Mouse (Mus musculus) cerebellum, adult (tissue): ENCODE results near the gene Stfa1.
"Not testable (repeated sequence)": the region's sequence is repeated elsewhere in the genome, so short reads cannot be mapped to it uniquely, and the experiment has no call there.

ENCODE experiments used
- ATAC-seq: cut with Nextera tagmentation; 2 replicates; pipeline ENCODE4 v1.9.2; 2017; ENCODE audit warnings: mild to moderate bottlenecking, moderate library complexity, mixed read lengths; ENCODE audit not compliant: insufficient number of reproducible peaks, low FRiP score, low TSS enrichment

Stfa1 gene

DNA sequence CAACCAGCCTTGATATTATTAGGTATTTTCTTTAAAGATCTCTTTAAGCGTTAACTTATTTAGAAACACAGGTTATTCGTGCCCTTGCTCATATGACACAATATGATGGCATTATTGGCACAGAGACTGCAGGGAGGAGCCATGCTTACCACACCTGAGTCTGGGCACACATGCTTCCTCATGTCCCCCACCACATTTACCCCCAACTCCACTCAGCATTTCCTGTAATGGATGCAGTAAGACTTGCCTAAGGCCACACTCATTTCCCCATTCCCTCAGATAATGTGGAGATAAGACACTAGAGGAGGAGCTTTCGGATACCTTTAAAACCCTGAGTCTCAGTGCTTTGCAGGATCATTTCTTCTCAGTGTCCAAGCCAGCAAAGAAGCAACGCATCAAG lies at the start of gene Stfa1:
Gene Stfa1, plus strand, starts transcription at position 156 of the 400 bp plus-strand sequence.
- ATAC-seq: not testable (repeated sequence)

DNA sequence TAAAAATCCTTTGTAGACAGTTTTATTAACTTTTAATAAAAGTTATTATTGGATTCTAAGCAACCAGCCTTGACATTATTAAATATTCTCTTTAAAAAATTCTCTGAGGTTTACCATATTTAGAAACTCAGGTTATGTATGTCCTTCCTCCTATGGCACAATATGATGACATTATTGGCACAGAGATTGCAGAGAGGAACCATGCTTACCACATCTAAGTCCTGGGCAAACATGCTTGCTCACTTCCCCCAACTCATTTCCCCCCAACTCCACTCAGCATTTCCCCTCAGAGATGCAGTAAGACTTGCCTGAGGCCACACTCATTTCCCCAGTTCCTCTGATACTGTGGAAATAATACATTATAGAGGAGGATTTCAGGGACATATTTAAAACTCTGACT lies 16.2 kb upstream of the Stfa1 start:
- ATAC-seq: not testable (repeated sequence)

DNA sequence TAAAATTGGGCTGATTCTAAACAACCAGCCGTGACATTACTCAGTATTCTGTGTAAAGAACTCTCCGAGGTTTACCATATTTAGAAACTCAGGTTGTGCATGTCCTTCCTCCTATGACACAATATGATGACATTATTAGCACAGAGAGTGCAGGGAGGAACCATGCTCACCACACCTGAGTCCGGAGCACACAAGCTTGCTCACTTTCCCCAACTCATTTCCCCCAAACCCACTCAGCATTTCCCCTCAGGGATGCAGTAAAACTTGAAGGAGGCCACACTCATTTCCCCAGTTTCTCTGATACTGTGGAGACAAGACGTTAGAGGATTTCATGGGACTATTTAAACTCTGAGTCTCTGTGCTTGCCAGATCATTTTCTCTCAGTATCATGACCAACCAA lies 12.4 kb downstream of the Stfa1 start:
- no peak for ATAC-seq

DNA sequence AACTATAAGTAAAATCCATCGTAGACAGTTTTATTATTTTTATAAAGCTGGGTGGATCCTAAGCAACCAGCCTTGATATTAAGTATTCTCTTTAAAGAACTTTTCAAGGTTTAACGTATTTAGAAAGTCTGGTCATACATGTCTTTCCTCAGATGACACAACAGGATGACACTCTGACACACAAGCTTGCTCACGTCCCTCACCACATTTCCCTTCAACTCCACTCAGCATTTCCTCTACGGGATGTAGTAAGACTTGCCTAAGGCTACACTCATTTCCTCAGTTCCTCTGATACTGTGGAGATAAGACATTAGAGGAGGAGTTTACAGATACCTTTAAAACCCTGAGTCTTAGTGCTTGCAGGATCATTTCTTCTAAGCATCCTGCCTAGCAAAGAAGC lies 30.9 kb downstream of the Stfa1 start:
- ATAC-seq: no peak

DNA sequence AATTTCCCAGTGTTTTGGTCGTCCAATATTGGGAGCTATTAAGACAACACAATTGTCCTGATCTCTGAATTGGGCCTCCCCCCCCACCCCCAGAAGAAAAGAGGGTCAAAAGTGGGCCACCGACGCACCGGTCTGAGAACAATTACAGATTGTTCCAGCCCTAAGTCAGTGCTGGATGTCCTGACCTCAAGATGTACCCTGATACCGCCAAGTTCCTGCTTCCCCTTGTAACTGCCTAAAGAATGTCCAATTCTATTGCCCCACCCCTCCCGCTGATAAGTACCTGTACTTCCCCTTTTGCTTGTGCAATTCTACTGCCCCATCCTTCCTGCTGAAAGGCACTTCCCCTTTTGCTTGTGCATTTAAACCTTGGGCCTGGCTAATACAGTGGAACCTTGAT lies 39.4 kb downstream of the Stfa1 start:
- ATAC-seq: not testable (repeated sequence)

DNA sequence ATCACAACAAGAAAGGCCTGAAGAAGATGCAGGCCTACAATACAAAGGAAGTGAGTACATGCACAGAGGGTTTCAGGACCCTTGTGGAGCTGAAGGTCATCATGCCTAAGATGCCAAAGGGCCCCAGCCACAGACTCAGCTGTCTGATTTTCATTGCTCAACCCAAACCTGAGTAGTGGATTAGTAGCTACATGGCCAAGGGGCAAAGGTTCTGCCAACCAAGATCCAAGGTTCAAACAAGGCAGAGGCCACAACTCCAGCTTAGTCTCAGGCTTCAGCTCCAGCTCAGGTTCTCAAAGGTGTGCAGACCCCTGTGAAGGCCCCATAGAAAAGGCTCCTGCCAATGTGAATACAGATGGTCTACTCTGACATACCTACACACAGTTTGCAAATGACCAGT lies 42.5 kb downstream of the Stfa1 start:
- no peak for ATAC-seq

DNA sequence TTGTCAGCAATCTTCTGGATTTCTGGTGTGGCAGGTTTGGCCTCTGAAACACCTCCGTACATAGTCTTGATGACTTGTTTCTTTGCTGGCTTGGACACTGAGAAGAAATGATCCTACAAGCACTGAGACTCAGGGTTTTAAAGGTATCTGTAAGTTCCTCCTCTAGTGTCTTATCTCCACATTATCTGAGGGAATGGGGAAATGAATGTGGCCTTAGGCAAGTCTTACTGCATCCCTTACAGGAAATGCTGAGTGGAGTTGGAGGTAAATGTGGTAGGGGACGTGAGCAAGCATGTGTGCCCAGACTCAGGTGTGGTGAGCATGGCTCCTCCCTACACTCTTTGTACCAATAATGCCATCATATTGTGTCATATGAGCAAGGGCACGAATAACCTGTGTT lies 57.5 kb downstream of the Stfa1 start, which contains the start of gene BC117090:
Gene BC117090, minus strand, starts transcription at position 101 of the 400 bp plus-strand sequence.
- no peak for ATAC-seq
